Comparison of ENCODE assay signal across 17 mouse cellular contexts in the genomic region with DNA sequence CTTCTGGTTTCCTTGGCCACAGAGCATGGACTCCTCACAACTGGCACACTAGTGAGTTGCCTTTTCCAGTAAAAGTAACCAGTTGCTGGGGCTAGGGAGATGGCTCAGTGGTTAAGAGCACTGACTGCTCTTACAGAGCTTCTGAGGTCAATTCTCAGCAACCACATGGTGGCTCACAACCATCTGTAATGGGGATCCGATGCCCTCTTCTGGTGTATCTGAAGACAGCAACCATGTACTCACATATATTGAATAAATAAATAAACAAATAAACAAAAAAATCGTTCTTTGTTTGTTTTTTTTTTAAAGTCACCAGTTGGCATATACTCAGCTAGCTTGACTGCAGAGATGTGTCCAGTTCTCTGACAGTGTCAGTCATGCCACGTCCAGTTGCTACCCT. TPM values are rescaled to one million over a fixed set of nuclear protein-coding genes. Genes with fewer than 3 reads are reported as not detected.
"Had no signal": no experiment of that assay in that cellular context is flagged by ENCODE, and none has a peak within 500 bp of the region (broad histone marks: within the 10 kb centered on the region; RNA-seq: fewer than 3 reads in every experiment).

No protein-coding gene starts in this region.

- H3K27me3 ChIP-seq: limb, embryonic 12.5 days; midbrain, embryonic 13.5 days had no signal

- H3K9me3 ChIP-seq: limb, embryonic 12.5 days; midbrain, embryonic 13.5 days had no signal

- DNase-seq: kidney, adult 11 months; kidney, postnatal 14 days; layer of hippocampus, adult 9-11 months; layer of hippocampus, postnatal 36 days; liver; lung, adult 2 months; lung, postnatal 36 days; right cerebral cortex, postnatal 14 days; thymus, postnatal 4 days had no signal

- ATAC-seq: lung, postnatal 0 days; midbrain, embryonic 13.5 days had no signal

- H3K36me3 ChIP-seq: limb, embryonic 12.5 days; midbrain, embryonic 13.5 days had no signal

- H3K4me3 ChIP-seq: limb, embryonic 12.5 days; midbrain, embryonic 13.5 days had no signal

- H3K4me1 ChIP-seq: midbrain, embryonic 13.5 days had no signal

- H3K27ac ChIP-seq: limb, embryonic 12.5 days; liver, embryonic 14.5 days; midbrain, embryonic 13.5 days had no signal

- H3K9ac ChIP-seq: limb, embryonic 12.5 days; liver, embryonic 14.5 days; midbrain, embryonic 13.5 days had no signal

- H3K4me2 ChIP-seq: limb, embryonic 12.5 days; midbrain, embryonic 13.5 days had no signal

RNA-seq across cellular contexts. Expression of a gene that starts 1.7 kb away (rescaled TPM):
- total RNA-seq: layer of hippocampus, postnatal 36 days; left cerebral cortex, postnatal 36 days; midbrain, postnatal 0 days had no signal
- polyA plus RNA-seq: kidney, embryonic 14.5 days; limb, embryonic 12.5 days; midbrain, embryonic 13.5 days; midbrain, postnatal 0 days; neural tube, embryonic 14.5 days had no signal

RNA-seq across cellular contexts. Expression of a gene that starts 53.6 kb away (rescaled TPM):
- polyA plus RNA-seq: kidney, embryonic 14.5 days; limb, embryonic 12.5 days; neural tube, embryonic 14.5 days had no signal
